Mouse (Mus musculus) heart, embryonic 16.5 days (tissue): ENCODE measurements around the gene Wdr45. TPM values are rescaled to one million over a fixed set of nuclear protein-coding genes. Genes with fewer than 3 reads are reported as not detected.
A peak's percentile ranks its signal among the peaks of the same experiment; 100 is the strongest.
"Not testable (repeated sequence)": the region's sequence is repeated elsewhere in the genome, so short reads cannot be mapped to it uniquely, and the experiment has no call there.

Source experiments
- ATAC-seq: fragments of 200-750 bp; cut with Nextera tagmentation; replicated peaks from 2 replicates; pipeline ENCODE4 v1.8.0; 2017; ENCODE audit warnings: moderate number of reproducible peaks; ENCODE audit not compliant: insufficient read depth, low FRiP score; ENCODE audit errors: extremely low read depth
- H3K27ac ChIP-seq: fragments of 300-500 bp; sonication (generic); 2 replicates; pipeline ENCODE4 v1.5.1; 2014; ENCODE audit warnings: mild to moderate bottlenecking, low read length, control low read depth, moderate library complexity
- H3K27me3 ChIP-seq: fragments of 300-500 bp; sonication (generic); 2 replicates; pipeline ENCODE4 v1.6.1; 2014; ENCODE audit warnings: low read length, mixed read lengths; ENCODE audit not compliant: control insufficient read depth, insufficient read depth
- H3K36me3 ChIP-seq: fragments of 300-500 bp; sonication (generic); 2 replicates; pipeline ENCODE4 v1.6.1; 2014; ENCODE audit not compliant: control insufficient read depth, insufficient read depth
- H3K4me1 ChIP-seq: fragments of 300-500 bp; sonication (generic); 2 replicates; pipeline ENCODE4 v1.6.1; 2014; ENCODE audit warnings: low read length, mixed read lengths; ENCODE audit not compliant: control insufficient read depth, insufficient read depth
- H3K4me2 ChIP-seq: fragments of 300-500 bp; sonication (generic); 2 replicates; pipeline ENCODE4 v1.6.1; 2014; ENCODE audit warnings: low read depth, mild to moderate bottlenecking, control low read depth, low read length
- H3K4me3 ChIP-seq: fragments of 300-500 bp; sonication (generic); 2 replicates; pipeline ENCODE4 v1.5.1; 2014; ENCODE audit warnings: mild to moderate bottlenecking, control low read depth, low read length
- H3K9ac ChIP-seq: fragments of 300-500 bp; sonication (generic); 2 replicates; pipeline ENCODE4 v1.6.1; 2014; ENCODE audit warnings: low read length, control low read depth
- H3K9me3 ChIP-seq: fragments of 300-500 bp; sonication (generic); replicated peaks from 2 replicates; pipeline ENCODE4 v1.6.1; 2016; ENCODE audit warnings: low read length; ENCODE audit not compliant: control insufficient read depth
- WGBS: fragments of 180-500 bp; shearing (Covaris S2); extraction: QIAGEN DNeasy Blood & Tissue Kit; methylation state at CpG from one replicate; pipeline ENCODE4 v1.1.7; 2014; 5-methylcytosine and 5-hydroxymethylcytosine counted together
- polyA plus RNA-seq: library from polyadenylated mRNA; unstranded; fragments of >200 nt; fragmentation: Nextera tagmentation; extraction: Ambion mirVana; gene quantifications from 2 replicates; pipeline ENCODE4 v1.2.1, GENCODE M21; 2015

The Wdr45 gene
- polyA plus RNA-seq, 1 experiment from 2014 or later, result 31.5 TPM

DNA sequence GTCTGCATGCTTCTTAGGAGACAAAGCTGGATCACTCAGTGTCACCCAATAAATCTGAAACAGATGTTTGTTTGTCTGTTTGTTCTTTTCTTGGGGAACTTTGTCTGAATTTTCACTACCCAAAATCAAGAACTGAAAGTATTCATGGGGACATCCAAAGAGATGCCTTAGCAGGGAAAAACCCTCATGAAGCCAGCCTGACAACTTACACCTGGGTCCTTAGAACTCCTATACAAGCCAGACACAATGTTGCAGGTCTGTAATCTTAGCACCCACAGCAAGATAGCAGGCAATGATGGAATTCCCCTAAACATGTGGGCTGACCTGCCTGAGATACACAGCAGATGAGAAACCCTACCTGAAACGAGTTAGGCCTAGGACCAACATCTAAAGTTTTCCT lies 30.8 kb downstream of the Wdr45 start:
- no peaks in the 10 kb centered on the region for H3K4me1 ChIP-seq
- H3K27ac ChIP-seq, result no peak overlapping the region
- 43% methylated on average over 1 of the region's 1 CpGs for WGBS
- H3K36me3 ChIP-seq, result no peaks in the 10 kb centered on the region
- no peak overlapping the region for H3K9ac ChIP-seq
- no peaks in the 10 kb centered on the region for H3K9me3 ChIP-seq
- H3K4me2 ChIP-seq, result no peak overlapping the region
- no peak for ATAC-seq
- H3K4me3 ChIP-seq, result no peak overlapping the region
- H3K27me3 ChIP-seq, result no peaks in the 10 kb centered on the region

DNA sequence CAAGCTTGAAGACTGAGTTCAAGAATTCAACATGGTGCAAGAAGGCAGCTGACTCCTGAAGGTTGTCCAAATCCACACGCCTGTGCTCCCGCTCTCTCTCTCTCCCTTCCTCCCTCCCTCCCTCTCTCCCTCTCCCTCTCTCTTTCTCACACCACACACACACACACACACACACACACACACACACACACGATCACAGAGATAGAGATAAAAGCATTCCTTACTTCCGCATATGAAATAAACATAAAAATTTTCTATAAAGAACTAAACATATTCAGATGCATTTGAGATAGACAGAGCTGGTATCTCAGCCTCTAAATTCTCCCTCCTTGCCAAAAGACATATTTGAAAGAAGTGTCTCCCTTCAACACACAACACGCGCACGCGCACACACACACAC lies 31.3 kb downstream of the Wdr45 start:
- Histone ChIP-seq H3K4me1 (no peaks in the 10 kb centered on the region), H3K36me3 (no peaks in the 10 kb centered on the region), H3K4me2 (no peak overlapping the region), H3K9ac (no peak overlapping the region), H3K9me3 (no peaks in the 10 kb centered on the region), H3K4me3 (no peak overlapping the region), H3K27me3 (no peaks in the 10 kb centered on the region), H3K27ac (no peak overlapping the region)
- WGBS, result 93% methylated on average over 8 of the region's 8 CpGs
- ATAC-seq, result no peak

GRCm38 (mm10) chrX:7750432-7751116 lies 36.4 kb downstream of the Wdr45 start, which contains the start of gene Ccdc120:
TSS of gene Ccdc120 (minus strand) at chrX:7750905.
- H3K27me3 ChIP-seq, result no peaks in the 10 kb centered on the region
- peak; percentile 77 for ATAC-seq
- no peaks in the 10 kb centered on the region for H3K9me3 ChIP-seq
- WGBS, result 10% methylated on average over 36 of the region's 56 CpGs
- H3K4me3 ChIP-seq, result peak within 1 kb of the TSS; percentile 71
- no peak within 1 kb of the TSS for H3K27ac ChIP-seq
- H3K36me3 ChIP-seq, result no peaks in the 10 kb centered on the region
- peak within 1 kb of the TSS; percentile 76 for H3K9ac ChIP-seq
- peak within 1 kb of the TSS; percentile 68 for H3K4me2 ChIP-seq
- H3K4me1 ChIP-seq, result no peaks in the 10 kb centered on the region

DNA sequence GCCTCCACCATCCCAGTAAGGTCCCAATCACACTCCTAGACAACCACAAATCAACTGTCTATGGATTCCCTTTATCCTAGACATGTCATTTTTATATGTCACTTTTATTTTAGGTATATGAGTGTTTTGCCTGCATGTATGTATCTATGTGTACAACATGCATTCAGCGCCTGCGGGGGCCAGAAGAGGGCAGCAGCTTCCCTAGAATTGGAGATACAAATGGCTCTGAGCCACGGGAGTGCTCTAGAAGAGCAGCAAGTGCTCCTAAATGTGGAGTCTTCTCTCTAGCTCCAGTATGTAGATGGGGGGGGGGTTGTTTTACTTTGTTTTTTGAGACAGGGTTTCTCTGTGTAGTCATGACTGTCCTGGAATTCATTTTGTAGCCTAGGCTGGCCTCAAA lies 39.5 kb downstream of the Wdr45 start:
- not testable (repeated sequence) for H3K9me3 ChIP-seq, H3K27ac ChIP-seq, H3K9ac ChIP-seq, H3K4me2 ChIP-seq, H3K4me3 ChIP-seq, H3K4me1 ChIP-seq, H3K27me3 ChIP-seq, ATAC-seq, H3K36me3 ChIP-seq
- 17% methylated on average over 3 of the region's 3 CpGs for WGBS

DNA sequence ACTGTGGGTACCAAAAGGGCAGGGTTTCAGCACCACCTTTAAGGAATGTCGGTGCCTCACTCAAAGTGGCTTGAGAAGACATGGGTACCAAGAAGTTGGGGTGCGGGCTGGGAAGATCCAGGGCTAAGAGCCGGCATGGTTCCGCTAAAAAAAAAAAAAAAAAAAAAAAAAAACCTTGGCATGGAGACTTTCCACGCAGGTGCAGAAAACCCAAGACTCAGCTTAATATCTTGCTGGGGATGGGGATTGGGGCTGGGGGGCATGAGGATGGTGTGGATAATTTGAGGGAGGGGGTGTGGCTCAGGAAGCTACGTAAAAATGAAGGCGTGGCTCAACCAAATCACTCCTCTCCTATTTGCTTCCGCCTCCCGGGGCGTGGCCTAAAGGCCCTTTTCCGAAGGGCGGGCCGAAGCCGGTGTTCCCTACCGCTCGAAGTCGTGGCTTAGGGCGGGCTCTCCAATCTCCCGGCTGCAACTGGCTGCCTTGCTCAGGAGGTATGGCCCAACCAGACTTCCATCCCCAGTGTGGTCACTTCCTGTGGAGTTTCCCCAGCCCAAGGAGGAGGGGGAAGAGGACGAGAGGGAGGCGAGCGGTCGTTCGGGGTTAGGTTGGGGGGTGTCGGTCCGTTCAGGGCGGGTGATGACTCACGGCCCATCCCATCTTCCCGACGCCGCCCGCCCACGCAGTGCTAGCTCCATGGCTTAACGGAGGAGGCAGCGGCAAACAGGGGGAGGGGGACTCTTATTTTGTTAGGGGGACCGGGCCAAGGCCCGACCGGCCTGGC lies 48.2 kb downstream of the Wdr45 start, which contains the start of gene Tfe3:
Tfe3 (plus strand) TSS at position 424 of the 784 bp plus-strand sequence.
- 15% methylated on average over 38 of the region's 38 CpGs for WGBS
- Histone ChIP-seq H3K27me3 (no peaks in the 10 kb centered on the region), H3K9me3 (no peaks in the 10 kb centered on the region), H3K9ac (peak within 1 kb of the TSS; percentile 75), H3K36me3 (peaks cover 3% of the 10 kb centered on the region; the same call in 1 of the 2 replicates), H3K4me2 (peak within 1 kb of the TSS; percentile 58), H3K4me3 (peak within 1 kb of the TSS; percentile 66), H3K27ac (peak within 1 kb of the TSS; percentile 82), H3K4me1 (peaks cover 11% of the 10 kb centered on the region)
- peak; percentile 95 for ATAC-seq

DNA sequence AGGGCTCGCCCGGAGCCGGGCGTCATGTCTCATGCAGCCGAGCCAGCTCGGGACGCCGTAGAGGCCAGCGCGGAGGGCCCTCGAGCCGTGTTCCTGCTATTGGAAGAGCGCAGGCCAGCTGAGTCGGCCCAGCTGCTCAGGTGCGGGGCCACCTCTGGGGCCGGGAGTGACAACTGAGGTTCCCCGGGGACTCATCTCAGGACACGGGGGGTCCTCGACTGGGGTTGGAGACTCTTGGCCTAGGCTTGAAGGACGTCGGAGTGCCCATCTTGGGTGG lies 48.7 kb downstream of the Wdr45 start:
- H3K4me2 ChIP-seq, result peak overlapping the region; percentile 58
- whole genome bisulfite sequencing, result 11% methylated on average over 21 of the region's 21 CpGs
- H3K9me3 ChIP-seq, result no peaks in the 10 kb centered on the region
- no peaks in the 10 kb centered on the region for H3K27me3 ChIP-seq
- peaks cover 3% of the 10 kb centered on the region; the same call in 1 of the 2 replicates for H3K36me3 ChIP-seq
- peak overlapping the region; percentile 66 for H3K4me3 ChIP-seq
- H3K9ac ChIP-seq, result peak overlapping the region; percentile 75
- peak; percentile 15; the same call in 1 of the 2 replicates for ATAC-seq
- peaks cover 11% of the 10 kb centered on the region for H3K4me1 ChIP-seq
- H3K27ac ChIP-seq, result peak overlapping the region; percentile 82

DNA sequence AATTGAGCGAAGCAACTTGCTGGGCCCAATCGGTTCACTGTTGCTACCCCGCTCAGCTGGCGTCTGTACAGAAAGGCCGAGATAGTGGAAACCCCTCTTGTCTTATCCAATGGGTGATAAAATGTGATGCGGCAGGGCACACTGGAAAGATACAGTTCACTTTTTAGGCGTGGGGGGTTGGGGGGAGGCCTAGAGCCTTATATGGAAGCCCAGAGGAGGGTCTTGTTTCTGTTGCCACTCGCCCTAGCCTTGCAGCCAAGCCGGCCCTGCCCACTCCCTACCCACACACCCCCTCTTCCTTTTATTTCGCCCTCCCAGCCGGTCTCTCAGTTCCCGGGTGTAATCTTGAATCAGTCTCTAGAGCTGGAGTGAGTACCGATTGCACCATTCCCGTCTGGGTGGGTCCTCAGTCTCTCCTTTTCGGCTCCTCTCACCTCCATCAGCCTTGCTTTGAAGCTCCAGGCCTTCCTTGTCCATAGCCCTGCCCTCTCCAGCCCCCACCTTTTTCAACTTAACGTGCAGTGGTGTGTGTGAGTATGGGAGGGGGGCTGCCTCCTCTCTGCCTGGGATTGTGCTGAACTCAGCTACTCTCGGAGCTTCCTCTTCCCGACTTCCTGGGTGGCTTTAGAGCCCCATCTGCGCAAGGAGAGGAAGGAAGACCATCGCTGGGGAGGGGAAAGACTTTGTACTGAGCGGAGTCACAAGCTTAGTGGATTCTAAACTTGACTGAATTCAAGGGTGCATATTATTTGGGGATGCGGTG lies 49.7 kb downstream of the Wdr45 start:
- Histone ChIP-seq H3K27me3 (no peaks in the 10 kb centered on the region), H3K9ac (peak overlapping the region; percentile 75), H3K27ac (peak overlapping the region; percentile 82), H3K4me1 (peaks cover 11% of the 10 kb centered on the region), H3K36me3 (peaks cover 3% of the 10 kb centered on the region; the same call in 1 of the 2 replicates), H3K4me3 (peak overlapping the region; percentile 66), H3K4me2 (peak overlapping the region; percentile 58), H3K9me3 (no peaks in the 10 kb centered on the region)
- no peak for ATAC-seq
- 10% methylated on average over 22 of the region's 22 CpGs for WGBS

DNA sequence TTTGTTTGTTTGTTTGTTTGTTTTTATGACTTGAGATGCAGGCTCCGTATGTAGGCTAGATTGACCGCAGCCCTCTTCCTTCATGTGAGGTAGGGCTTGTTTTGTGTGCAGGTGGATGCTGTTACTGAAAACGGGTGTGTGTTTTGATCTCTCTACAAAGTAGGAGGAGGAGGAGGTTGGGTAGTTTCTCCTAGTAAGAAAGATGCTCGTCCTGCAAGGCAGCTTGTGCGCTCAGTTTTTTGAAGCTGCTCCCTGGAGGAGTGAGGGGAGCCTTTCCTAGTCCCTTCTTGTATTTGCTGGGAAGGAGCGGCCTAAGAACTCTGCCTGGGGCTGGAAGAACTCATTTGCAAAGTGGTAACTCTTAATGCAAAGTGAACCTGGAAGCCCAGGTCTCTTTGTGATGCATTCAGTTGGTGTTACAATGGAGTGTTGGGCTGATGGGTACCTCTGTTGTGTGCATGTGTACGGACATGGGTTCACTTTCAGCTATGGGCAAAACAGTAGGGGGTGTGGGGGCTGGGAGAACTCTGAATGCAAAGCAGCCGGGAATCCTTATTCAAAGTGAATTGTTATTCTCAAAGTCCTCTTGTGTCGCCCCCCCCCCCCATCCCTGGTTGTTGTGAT lies 50.6 kb downstream of the Wdr45 start:
- Histone ChIP-seq H3K27ac (peak overlapping the region; percentile 46; the same call in 1 of the 2 replicates), H3K9ac (peak overlapping the region; percentile 75), H3K4me3 (peak overlapping the region; percentile 66)

More for the DNA sequence above, 50.6 kb downstream of the Wdr45 start:
- H3K36me3 ChIP-seq, result peaks cover 3% of the 10 kb centered on the region; the same call in 1 of the 2 replicates
- H3K4me1 ChIP-seq, result peaks cover 11% of the 10 kb centered on the region
- 22% methylated on average over 9 of the region's 9 CpGs for WGBS
- ATAC-seq, result no peak
- H3K9me3 ChIP-seq, result no peaks in the 10 kb centered on the region
- peak overlapping the region; percentile 58 for H3K4me2 ChIP-seq
- H3K27me3 ChIP-seq, result no peaks in the 10 kb centered on the region
